Mouse (Mus musculus): ENCODE results near the gene Gorasp2.
A peak's percentile ranks its signal among the peaks of the same experiment; 100 is the strongest.

Gorasp2 gene

DNA sequence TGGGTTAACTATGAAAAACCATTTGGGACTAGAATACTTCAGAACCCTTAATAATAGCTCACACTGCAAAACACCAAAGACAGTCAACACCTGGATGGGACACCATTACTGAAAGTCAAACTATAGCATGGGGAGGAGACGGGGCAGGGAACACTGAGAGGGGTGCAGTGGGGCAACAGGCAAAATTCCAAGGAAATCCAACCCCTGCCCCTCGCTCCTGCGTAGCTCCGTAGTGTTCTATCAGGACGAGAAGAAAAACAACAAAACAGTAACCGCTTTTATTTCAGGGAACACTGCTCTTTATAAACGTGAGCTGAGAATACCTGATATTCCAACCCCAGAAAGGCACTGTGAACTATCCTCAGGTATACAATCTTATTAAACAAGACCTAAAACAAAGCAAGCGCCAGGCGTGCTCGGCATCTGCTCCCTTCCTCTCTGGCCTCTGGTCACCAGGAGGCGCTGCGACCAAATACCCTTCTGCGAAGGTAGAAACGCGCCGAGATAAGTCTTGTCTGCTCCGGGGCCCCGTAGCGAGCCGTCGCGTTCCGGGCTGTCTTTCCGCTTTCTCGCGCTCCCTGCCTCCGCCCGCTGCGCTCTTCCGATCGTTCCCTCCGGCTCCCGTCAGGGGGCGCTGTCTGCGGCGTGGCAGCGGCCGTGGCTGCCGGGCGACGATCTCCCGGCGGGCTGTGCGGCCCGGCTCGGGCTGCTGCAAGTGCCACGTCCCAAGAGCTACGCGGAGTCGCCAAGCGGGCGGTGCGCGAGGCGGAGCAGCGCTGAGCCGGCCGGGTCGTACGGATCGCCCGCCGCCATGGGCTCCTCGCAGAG lies at the start of gene Gorasp2:
Gene Gorasp2 (plus strand): TSS at position 690 of the 828 bp plus-strand sequence.
- peak; percentile 97 for DNase-seq (ENCODE audit: low spot score)

DNA sequence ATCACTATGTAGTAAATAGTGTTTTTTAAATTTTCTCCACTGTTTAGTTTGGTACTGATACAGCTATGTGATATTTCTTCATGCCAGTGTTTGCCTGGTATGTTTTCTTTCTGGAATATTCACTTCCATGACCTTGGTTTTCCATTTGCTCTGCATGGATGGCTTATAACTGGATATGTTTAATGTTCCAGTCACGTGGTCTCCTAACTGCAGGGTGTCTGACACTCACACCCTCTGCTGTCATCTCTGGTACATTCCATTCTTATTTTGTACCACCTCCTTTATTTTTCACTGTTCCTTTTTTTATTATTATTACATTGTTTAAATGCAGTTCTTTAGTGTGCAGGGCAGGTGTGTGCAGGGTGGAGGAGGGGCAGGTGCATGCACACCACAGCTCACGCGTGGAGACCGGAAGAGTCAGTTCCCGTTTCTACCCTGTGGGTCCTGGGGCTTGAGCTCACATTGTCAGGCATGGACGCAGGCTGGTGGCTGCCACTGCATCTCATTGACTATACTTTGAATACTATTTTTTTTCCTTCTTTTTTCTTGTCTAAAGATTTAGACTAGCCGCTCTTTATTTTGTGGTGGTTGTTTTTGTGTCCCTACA lies 46.5 kb upstream of the Gorasp2 start:
- no peak for DNase-seq (ENCODE audit: low spot score)

DNA sequence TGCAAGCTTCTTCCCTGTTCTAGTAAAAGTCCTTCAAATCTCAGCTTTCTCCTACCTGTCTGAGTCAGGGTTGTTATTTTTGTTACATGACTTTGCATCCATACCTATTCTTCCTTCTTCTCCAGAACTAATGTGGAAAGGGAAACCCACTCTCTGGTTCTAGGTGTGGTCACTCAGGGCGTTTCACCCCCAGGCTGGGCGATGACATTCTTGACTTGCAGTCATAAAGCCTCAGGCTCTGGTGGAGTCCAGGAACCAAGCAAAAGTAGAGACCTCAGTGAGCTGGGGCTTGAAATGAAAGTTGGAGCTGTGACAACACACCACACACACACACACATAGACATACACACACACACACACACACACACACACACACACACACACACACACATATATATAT lies 45.3 kb upstream of the Gorasp2 start:
- no peak for DNase-seq (ENCODE audit: low spot score)

DNA sequence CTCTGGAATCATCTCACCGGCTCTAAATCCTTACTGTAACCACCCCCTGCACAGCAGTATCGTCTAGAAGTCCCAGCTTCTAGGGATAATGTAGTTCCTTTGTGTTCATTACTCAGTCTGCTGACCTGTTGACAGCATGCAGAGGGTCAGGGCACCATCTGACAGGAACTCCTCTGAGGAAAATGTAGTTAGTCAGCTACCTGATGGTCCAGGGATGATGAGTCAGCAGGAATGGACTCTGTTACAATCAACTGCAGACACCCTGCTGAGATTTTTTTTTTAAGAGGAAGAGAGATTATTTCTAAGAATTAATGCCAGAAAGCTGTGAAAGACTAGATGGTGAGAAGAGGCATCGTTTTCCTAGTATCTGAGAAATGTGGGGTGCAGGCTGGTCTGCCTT lies 44.8 kb upstream of the Gorasp2 start:
- DNase-seq (ENCODE audit: low spot score): no peak

DNA sequence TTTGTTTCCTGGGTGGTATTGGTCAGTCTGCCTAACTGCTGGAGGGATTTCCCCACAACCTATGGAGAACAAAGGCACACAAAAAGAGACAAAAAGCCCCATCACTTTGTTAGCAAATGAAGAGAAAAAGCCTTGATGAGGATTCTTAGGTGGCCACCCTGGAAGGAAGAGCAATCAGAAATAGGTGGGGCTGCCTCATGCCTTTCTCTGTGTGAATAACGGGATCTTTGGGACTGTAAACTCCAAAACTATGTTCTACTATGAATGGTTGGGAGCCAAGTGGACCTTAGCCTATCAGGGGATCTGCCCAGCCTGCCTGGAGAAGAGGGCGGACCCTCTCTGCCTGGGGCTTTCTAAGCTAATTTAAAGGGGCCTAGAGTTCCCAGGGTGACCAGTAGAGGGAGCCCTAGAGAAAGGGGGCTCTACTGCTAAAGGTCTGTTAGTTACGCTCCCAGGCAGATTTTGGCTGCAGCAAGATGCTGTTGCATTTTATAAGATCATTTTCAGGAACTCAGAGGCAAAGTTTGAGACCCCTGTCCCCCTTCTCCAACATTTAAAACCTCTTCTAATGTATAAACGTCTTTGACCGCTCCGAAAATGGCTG lies 42.0 kb upstream of the Gorasp2 start:
- DNase-seq (ENCODE audit: low spot score): no peak

DNA sequence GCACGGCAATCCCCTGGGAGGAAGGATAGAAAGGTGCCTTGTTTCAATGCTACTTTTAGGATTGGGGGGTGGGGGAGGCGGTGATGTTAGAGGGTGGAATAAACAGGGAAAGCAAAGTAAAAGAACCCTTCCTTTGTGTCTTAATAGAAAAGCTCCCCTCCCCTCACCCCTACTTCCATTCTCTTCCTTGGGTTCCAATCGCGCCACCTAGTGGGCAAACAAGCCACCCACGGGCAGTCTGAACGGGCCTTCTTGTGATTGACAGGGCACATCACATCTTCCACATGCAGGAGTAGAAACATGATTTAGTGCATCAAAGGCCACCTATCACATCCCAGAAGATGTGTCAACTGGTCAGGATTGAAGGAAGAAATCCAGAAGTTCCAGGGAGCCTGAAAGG lies 41.2 kb upstream of the Gorasp2 start:
- peak; percentile 87 for DNase-seq (ENCODE audit: low spot score)

DNA sequence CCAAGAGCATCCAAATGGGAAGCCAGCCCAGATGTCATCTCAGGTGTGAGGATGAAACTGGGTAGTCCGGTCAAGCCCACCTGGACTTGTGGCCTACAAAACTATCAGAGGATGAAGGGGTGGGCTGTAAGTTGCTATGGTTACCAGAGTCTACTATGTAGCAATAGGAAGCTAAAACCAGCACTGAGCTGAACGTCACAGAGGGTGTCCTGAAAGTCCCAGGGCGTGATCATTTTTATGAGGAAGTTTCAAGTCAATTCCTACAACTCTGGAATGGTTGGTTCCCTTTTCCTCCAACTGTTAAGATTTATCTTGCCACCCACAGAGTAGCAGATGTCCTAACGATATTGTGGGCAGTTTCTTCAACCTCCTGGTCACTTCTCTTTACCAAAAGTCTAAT lies 39.1 kb upstream of the Gorasp2 start:
- no peak for DNase-seq (ENCODE audit: low spot score)

DNA sequence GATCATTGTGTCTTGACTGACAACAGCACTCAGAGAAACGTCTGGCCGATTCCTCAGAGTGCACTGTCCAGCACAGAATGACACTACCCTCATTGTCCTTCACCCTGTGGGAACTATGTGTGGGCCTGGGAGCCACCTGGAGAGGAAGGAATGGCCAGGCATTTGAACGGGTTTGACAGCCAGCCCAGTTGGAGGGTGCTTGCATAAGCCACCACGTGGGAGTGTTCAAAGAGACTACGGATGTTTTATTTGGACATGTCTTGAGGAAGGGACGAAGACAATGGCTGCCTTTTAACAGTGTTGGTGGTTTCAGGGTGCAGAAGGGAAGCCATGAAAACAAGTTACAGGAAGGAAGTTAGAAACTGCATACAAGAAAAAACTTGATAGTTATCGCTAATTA lies 35.6 kb upstream of the Gorasp2 start:
- no peak for DNase-seq (ENCODE audit: low spot score)

DNA sequence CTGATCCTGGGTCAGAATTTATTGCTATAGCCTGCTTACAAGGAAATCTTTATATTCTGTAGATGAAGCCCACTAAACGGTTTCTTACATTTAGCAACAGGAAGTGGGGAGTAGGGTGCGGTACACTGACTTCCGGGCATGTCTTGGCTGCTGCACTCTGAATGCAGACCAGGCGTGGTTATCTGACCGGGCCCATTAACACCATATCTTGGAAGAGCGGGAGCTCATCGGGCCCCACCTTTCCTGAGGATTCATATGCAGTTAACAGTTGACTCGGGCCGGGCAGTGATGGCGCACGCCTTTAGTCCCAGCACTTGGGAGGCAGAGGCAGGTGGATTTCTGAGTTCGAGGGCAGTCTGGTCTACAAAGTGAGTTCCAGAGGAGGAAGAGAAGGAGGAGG lies 33.0 kb upstream of the Gorasp2 start:
- no peak for DNase-seq (ENCODE audit: low spot score)

DNA sequence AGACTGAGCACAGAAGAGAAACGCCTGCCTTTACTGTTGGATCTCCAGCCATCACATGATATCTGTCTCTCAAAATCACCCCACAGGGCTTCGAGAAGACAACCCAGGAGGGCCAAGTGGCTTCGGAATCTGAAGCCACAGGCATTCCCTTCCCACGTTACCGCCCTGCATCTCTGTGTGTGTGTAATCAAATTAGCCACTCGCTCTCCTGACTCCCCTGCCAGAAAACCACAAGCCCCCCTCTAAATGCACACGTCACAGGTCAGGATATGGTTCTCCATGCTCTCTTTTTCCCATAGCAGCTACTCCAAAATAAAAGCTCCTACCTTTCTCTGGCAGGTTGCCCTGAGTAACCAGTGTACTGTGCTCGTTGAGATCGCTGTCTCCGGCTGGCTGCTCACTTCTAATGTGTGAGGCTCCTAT lies 32.0 kb upstream of the Gorasp2 start:
- DNase-seq (ENCODE audit: low spot score): no peak

DNA sequence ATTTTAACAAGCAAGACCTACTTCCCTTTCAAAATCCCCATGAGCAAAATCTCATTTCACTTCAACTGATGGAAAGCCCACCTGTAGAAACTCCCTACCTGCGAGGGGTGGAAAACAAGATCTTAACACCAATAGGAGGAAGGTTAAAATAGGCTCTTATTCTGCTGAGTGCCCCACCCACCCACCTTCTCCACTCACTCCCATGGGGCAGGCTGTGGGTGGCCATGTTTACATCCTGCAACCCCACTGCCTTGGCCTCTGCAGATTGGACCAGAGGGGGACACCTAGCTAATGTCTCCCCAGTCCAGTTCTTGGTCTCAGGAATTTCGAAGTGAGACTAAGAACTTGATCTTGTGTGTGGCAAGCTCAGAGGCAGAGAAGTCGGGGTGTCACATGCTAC lies 31.5 kb upstream of the Gorasp2 start:
- DNase-seq (ENCODE audit: low spot score): no peak

DNA sequence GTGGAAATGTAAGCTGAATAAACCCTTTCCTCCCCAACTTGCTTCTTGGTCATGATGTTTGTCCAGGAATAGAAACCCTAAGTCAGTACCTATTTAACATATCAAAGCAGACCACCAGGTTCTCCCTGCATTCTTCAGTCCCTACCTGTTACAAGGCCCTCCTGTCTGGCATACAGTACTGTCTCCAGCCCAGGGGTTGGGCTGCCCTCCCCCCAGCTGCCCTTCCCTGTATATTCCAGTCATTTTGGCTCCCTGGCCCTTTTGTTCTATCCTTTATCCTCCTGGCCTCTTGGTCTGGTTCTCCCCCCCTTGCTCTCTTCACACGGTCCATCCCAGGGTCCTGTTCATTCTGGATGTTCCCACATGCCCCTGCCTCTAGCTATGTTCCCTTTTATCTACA lies 30.1 kb upstream of the Gorasp2 start:
- no peak for DNase-seq (ENCODE audit: low spot score)

DNA sequence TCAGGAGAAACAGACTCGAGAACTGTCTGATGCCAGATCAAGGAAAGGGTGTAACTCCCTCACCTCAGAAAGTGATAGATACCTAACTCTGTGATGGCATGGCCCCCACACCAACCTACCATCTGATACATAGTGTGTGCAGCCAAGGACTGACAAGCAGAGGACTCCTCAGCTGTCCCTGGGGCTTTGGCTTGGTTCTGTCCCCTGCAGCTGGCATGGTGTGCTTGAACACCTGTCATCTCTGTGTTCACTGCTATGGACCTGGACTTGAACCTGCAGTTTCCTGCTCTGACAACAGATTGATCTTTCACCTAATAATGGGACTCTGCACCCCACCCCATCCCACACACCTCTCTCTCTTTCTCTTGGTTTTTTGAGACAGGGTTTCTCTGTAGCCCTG lies 29.0 kb upstream of the Gorasp2 start:
- no peak for DNase-seq (ENCODE audit: low spot score)

DNA sequence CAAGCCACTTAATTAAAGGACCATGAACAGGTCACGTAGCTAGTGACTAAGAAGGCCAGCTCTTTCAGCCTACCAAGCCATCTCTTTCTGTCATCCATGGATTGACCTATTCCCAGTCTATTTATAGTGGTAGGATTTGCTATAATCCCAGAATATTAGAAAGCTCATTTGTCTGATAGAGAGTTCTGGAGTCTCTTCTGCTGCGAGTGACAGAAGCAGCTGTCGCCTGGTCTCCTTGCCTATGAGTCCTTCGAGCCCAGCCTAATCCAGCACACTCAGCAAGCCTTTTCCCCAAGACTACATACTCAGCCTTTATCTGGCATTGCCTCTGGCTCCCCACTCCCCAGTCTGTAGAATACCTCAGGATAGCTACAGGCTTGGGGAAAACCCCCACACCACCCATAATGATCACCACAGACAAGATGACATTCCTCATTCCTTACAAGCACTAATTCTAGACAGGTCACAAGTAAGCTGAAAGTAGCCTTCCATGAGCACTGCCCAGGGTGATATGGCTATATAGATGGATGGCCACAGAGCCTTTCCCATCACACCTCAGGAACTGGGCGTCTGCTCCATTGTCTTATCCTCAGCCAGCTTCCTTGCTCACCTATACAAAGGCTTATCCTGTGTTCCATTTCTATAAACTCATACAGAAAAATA lies 27.2 kb upstream of the Gorasp2 start:
- DNase-seq (ENCODE audit: low spot score): no peak

DNA sequence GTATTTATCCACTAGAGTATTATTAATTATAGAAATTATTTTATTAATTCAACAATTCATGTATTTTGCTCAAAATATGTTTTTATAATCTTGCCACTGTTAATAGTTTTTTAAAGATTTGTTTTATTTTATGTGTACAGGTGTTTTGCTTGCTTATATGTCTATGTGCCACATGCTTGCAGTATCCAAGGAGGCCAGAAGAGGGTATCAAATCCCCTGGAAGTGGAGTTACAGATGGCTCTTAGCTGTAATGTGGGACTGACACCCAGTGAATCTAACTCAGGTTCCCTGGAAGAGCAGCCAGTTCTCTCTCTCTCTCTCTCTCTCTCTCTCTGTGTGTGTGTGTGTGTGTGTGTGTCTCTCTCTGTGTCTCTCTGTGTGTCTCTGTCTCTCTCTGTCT lies 20.4 kb upstream of the Gorasp2 start:
- no peak for DNase-seq (ENCODE audit: low spot score)

DNA sequence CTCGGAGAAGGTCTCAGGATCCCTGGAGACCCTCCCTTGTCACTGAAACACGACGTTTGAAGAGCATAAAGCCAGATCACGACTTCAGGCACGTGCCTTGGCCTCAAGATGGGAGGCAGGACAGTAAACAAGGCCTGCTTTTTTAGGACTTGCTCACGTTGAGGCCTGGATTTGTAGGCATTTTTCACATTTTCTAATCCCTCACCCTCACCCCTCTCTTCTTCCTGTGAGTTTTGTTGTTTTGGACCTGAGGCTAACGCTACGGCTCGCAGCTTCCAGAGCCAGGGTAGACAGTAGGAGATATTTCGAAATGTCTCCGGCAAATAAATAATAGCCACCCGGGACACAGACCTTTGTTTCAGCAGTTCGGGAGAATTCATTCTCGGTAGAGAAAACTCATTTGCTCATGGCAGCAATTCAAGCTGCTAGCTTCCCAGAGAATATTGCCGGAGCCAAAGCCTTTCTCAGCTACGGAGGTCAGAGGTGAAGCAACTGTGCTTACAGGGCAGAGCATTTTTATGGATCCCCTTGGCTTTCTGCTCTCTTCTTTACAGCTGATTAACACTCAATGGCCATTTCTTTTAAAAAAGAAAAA lies 18.3 kb upstream of the Gorasp2 start:
- DNase-seq (ENCODE audit: low spot score): no peak

DNA sequence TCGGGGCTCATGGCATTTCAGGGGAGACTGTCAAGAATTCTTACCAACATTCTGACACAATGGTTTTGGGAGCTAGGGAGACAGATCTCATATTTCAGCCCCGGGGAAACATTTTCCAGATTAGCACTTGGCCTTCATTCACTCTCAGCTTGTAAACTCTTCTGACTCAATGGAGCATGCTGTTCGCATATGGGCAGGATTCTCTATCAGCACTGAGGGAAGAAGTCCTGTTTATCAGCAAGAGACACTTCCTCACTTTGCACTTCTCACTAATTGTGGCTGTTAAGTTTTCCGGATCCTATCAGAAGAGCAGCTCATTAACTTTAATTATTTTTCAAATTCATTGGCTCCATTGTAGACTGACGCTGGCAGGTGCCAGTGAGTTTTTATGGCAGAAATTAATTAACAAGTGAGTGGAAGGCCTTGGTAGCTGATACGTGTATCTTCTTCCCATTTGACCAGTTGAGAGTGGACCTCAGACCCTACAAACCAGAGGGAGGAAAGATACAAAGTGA lies 16.1 kb upstream of the Gorasp2 start:
- no peak for DNase-seq (ENCODE audit: low spot score)

DNA sequence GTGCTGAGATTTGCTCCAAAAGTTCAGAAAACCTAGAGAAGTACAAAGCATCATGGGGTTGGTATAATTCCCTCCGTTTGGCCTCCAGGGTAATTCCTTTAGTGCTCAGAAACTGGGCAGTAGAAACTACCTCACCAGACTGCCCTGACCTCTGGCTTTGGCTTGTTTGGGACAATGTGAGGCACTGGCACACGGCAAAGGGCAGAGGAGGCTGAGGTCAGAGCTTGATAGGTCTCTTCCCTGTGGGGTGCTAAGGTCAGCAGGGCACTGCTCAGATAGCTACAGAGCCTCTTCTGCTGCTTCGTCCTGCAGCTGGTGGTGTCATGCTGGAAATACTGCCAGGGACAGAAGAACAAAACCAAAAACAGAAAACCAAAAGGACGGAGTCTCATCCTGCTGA lies 13.7 kb upstream of the Gorasp2 start:
- no peak for DNase-seq (ENCODE audit: low spot score)

DNA sequence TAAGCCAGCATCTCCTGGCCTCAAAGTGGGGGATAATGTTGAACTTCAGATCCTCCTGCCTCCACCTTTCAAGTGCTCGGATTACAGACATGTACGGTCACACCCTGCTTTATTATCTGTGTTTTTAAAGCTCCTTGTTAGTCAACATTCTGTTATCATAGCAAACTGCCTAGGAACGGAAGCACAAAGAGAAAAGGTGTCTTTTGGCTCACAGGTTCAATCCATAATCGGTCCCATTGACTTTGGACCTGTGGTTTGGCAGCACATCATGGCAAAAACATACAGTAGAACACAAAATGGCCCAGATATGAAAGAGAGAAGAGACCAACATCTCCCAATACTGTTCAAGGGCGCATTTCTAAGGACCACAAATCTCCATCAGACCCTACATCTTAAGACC lies 13.1 kb upstream of the Gorasp2 start:
- DNase-seq (ENCODE audit: low spot score): no peak

DNA sequence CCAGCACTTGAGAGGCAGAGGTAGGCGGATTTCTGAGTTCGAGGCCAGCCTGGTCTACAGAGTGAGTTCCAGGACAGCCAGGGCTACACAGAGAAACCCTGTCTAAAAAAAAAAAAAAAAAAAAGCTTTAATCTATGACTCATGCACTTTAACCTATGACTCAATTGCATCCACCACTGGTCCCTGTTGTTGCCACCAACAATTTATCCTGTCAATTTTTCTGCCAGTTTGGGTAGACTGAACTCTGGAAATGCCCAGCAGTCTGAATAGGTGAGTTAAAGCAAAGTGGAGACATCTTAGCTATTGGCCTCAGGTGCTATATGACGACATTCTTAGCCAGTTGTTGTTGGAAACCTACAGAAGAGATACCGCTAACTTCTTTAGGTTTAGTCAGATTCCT lies 11.9 kb upstream of the Gorasp2 start:
- DNase-seq (ENCODE audit: low spot score): no peak

DNA sequence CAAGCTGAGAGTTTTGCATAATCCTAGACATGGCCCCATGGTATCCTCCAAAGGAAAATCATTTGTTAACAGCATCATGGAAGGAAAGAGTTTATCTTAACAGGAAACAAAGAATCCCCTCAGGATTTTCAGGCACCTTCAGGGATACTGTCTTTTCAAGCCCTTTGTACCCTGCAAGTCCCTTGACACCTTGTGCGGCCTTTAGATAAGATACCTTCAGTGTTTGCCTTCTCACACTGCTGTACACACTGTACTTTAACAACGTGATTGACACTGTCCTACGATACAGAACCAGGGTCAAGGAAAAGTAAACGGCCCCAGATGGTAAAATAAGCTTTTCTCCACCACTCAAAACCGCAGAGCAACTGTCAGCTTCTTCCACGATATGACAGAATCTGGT lies 9.6 kb upstream of the Gorasp2 start:
- no peak for DNase-seq (ENCODE audit: low spot score)

DNA sequence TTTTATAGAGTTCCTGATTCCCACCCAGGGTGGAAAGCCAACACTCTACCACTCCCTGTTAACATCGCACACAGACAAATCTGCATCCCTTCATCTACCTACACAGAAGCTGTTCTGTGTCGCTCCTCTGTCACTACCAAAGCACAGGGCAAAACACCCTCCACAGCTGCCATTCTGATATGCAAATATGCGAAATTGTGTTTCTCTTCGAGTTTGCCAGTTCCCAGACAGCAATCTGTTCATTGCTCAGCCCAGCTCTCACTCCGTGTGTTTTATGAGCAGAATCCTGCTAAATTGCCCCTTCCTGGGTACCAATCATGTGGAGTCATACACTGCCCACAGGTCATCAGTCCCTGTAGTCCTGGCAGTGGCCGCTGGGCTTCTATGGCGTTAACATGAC lies 4.3 kb upstream of the Gorasp2 start:
- no peak for DNase-seq (ENCODE audit: low spot score)

All from testis, postnatal 10 days (tissue).